Mouse (Mus musculus) adrenal gland, postnatal 4 days (tissue): ENCODE results near the gene Ctsa. TPM values are rescaled to one million over a fixed set of nuclear protein-coding genes. Genes with fewer than 3 reads are reported as not detected.
A peak's percentile ranks its signal among the peaks of the same experiment; 100 is the strongest.

ENCODE experiments used
- DNase-seq, 2 experiments: peaks; one replicate each; pipeline ENCODE4 v3.0.0; 2021 to 2022; ENCODE audit warnings: low spot score in 2 of 2, mixed read lengths in 2 of 2
- total RNA-seq, 2 experiments: library from RNA; stranded (reverse); gene quantifications; 2 replicates each; pipeline ENCODE4 v1.2.3; 2021

The Ctsa gene
- total RNA-seq, 2 experiments from 2014 or later: 140 to 158 TPM

GRCm38 (mm10) chr2:164804533-164805331, 27.9 kb upstream of the Ctsa start, which contains the start of the genes Acot8 and Zswim3:
Gene Acot8, minus strand, starts transcription at chr2:164804882.
Gene Zswim3, plus strand, starts transcription at chr2:164805098.
- DNase-seq: peak; percentile 91 to 94

GRCm38 (mm10) chr2:164805332-164805718, 27.3 kb upstream of the Ctsa start:
- no peak for DNase-seq

GRCm38 (mm10) chr2:164806614-164807013, 26.1 kb upstream of the Ctsa start:
- DNase-seq: no peak

- no peak for DNase-seq
These were observed 19.1 kb upstream of the Ctsa start for GRCm38 (mm10) chr2:164813557-164813956.

GRCm38 (mm10) chr2:164815348-164815747, 17.3 kb upstream of the Ctsa start:
- DNase-seq: no peak

GRCm38 (mm10) chr2:164815821-164816220, 16.9 kb upstream of the Ctsa start:
- no peak for DNase-seq

GRCm38 (mm10) chr2:164817206-164817605, 15.5 kb upstream of the Ctsa start:
- DNase-seq: no peak

GRCm38 (mm10) chr2:164817703-164818102, 15.0 kb upstream of the Ctsa start:
- DNase-seq: no peak

- DNase-seq: no peak
These were observed 11.6 kb upstream of the Ctsa start for GRCm38 (mm10) chr2:164821060-164821459.

- peak; percentile 99 to 100 for DNase-seq
These were observed 10.0 kb upstream of the Ctsa start, which contains the start of gene Zswim1 for GRCm38 (mm10) chr2:164822636-164823165. Gene Zswim1, plus strand, starts transcription at chr2:164822686.

- no peak for DNase-seq
These were observed 9.5 kb upstream of the Ctsa start for GRCm38 (mm10) chr2:164823181-164823585.

GRCm38 (mm10) chr2:164823969-164824368, 8.7 kb upstream of the Ctsa start:
- no peak for DNase-seq

- no peak for DNase-seq
These were observed 7.2 kb upstream of the Ctsa start for GRCm38 (mm10) chr2:164825521-164825920.

GRCm38 (mm10) chr2:164827146-164827850, 5.4 kb upstream of the Ctsa start:
- DNase-seq: no peak

- no peak for DNase-seq
These were observed 4.2 kb upstream of the Ctsa start, which contains the start of gene Spata25 for GRCm38 (mm10) chr2:164828437-164828836. Gene Spata25, minus strand, starts transcription at chr2:164828537.

- no peak for DNase-seq
These were observed 3.6 kb upstream of the Ctsa start for GRCm38 (mm10) chr2:164829090-164829489.

GRCm38 (mm10) chr2:164831029-164831428, 1.6 kb upstream of the Ctsa start:
- DNase-seq: no peak

- DNase-seq: no peak
These were observed 483 bp upstream of the Ctsa start for GRCm38 (mm10) chr2:164832032-164832747.

GRCm38 (mm10) chr2:164833314-164833959, 764 bp downstream of the Ctsa start, which contains the start of gene Neurl2:
Gene Neurl2, minus strand, starts transcription at chr2:164833456.
- peak; percentile 70 to 80 for DNase-seq

GRCm38 (mm10) chr2:164834531-164834930, 1.9 kb downstream of the Ctsa start:
- DNase-seq: no peak

GRCm38 (mm10) chr2:164835164-164835563, 2.5 kb downstream of the Ctsa start:
- no peak for DNase-seq
